Mouse (Mus musculus) heart, adult 2 months (tissue): Measurements from ENCODE around the gene Spo11.

Experiments used
- CTCF ChIP-seq: fragments of 200-600 bp; IDR thresholded peaks from 2 replicates; pipeline ENCODE4 v1.8.1; 2022; ENCODE audit warnings: antibody characterized with exemption, mild to moderate bottlenecking, moderate library complexity
- POLR2A ChIP-seq: fragments of 200-500 bp; IDR thresholded peaks from 2 replicates; pipeline ENCODE4 v1.6.1; 2011; ENCODE audit warnings: mild to moderate bottlenecking, low read depth, low read length, control low read depth; ENCODE audit not compliant: insufficient read depth

GRCm38 (mm10) chr2:173019322-173019721 is 41.8 kb downstream of the Spo11 start:
- TF ChIP-seq CTCF (no peak), POLR2A (no peak)
